Mouse (Mus musculus) ES-Bruce4 (cell line): ENCODE data around the gene B3glct. TPM values are rescaled to one million over a fixed set of nuclear protein-coding genes. Genes with fewer than 3 reads are reported as not detected.

ENCODE experiments used
- H3K27ac ChIP-seq: 2 replicates; pipeline ENCODE4 v1.5.1; 2012; ENCODE audit warnings: low read length, inconsistent platforms; ENCODE audit not compliant: insufficient read depth
- H3K27me3 ChIP-seq: 2 replicates; pipeline ENCODE4 v1.6.1; 2012; ENCODE audit warnings: mild to moderate bottlenecking, low read length, inconsistent platforms; ENCODE audit not compliant: control insufficient read depth, poor library complexity, insufficient read depth, severe bottlenecking
- H3K36me3 ChIP-seq: 2 replicates; pipeline ENCODE4 v1.6.1; 2012; ENCODE audit warnings: inconsistent platforms, mild to moderate bottlenecking, low read length, moderate library complexity; ENCODE audit not compliant: control insufficient read depth, poor library complexity, insufficient read depth, severe bottlenecking
- H3K4me1 ChIP-seq: one replicate; pipeline ENCODE4 v1.8.1; 2011; ENCODE audit warnings: low read length; ENCODE audit not compliant: control insufficient read depth, insufficient read depth
- H3K4me3 ChIP-seq: 2 replicates; pipeline ENCODE4 v1.5.1; 2011; ENCODE audit warnings: low read depth, mild to moderate bottlenecking, low read length
- H3K9ac ChIP-seq: 2 replicates; pipeline ENCODE4 v1.6.1; 2012; ENCODE audit warnings: low read depth, mild to moderate bottlenecking, inconsistent platforms; ENCODE audit not compliant: poor library complexity, severe bottlenecking
- H3K9me3 ChIP-seq: replicated peaks from 2 replicates; pipeline ENCODE4 v1.6.1; 2012; ENCODE audit warnings: mild to moderate bottlenecking, low read length, inconsistent platforms; ENCODE audit not compliant: control insufficient read depth, poor library complexity, insufficient read depth, severe bottlenecking
- CTCF ChIP-seq: IDR thresholded peaks from one replicate; pipeline ENCODE4 v1.8.1; 2011; ENCODE audit warnings: low read depth, low read length
- EP300 ChIP-seq: IDR thresholded peaks from 2 replicates; pipeline ENCODE4 v1.6.1; 2011; ENCODE audit warnings: low read depth, low read length; ENCODE audit not compliant: insufficient read depth
- POLR2A ChIP-seq: IDR thresholded peaks from one replicate; pipeline ENCODE4 v1.8.1; 2011; ENCODE audit warnings: low read length; ENCODE audit not compliant: insufficient read depth
- polyA plus RNA-seq: library from polyadenylated mRNA; stranded (reverse); fragments of >200 nt; gene quantifications from 2 replicates; pipeline ENCODE4 v1.2.4, GENCODE M21; 2011; ENCODE audit warnings: low read depth; ENCODE audit not compliant: missing spikeins, insufficient read depth, insufficient read length

B3glct gene
- polyA plus RNA-seq, 1 experiment: 18.5 TPM

DNA sequence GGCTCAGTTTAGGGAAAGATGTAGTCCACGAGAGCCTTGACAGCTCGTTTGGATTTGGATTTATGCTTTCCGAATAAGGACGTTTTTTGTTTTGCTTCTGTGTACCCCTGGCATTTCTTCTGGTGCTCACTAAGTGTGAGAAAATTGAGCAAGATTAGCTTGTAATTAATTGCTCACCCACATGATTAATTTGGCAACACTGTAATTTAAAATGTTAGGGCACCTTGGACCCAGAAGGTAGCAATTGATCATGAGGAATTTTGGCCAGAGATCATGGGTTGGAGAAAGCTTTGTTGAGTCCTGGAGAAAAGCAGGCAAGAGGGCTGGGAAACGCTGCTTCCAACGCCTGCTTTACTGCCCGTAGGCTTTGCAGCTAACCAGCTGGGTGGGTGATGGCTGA, 1.9 kb downstream of the B3glct start:
- Histone ChIP-seq H3K4me3 (no peak overlapping the region), H3K9me3 (no peaks in the 10 kb centered on the region), H3K27me3 (no peaks in the 10 kb centered on the region), H3K4me1 (no peaks in the 10 kb centered on the region), H3K36me3 (no peaks in the 10 kb centered on the region), H3K9ac (peak overlapping the region; percentile 75; the same call in 1 of the 2 replicates), H3K27ac (no peak overlapping the region)
- TF ChIP-seq CTCF (no peak), POLR2A (no peak), EP300 (no peak)

- Histone ChIP-seq H3K27ac (no peak overlapping the region), H3K4me3 (no peak overlapping the region), H3K9ac (no peak overlapping the region), H3K9me3 (no peaks in the 10 kb centered on the region), H3K4me1 (no peaks in the 10 kb centered on the region), H3K27me3 (no peaks in the 10 kb centered on the region), H3K36me3 (no peaks in the 10 kb centered on the region)
- TF ChIP-seq POLR2A (no peak), CTCF (no peak), EP300 (no peak)
Observed at GRCm38 (mm10) chr5:149680946-149681345, 2.9 kb downstream of the B3glct start.

DNA sequence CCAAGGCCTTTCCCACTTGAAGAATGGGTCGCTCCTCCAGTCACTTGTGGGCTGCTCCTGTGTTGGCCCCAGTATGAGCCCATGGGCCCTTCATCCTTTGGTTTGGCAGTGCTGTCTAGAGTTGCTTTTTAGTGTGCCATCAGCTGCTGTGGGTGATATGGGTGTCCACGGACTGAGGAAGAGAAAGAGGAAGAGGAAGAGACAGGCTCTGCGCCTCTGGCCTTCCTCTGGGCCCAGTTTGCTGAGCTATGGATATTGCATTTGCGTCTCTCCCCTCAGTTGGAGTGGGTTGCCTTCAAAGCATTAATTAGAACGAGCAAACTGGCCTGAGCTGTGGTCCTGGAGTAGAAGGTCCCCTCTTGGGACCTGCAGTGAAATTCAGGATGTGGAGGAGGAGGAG, 11.8 kb downstream of the B3glct start:
- Histone ChIP-seq H3K4me1 (no peaks in the 10 kb centered on the region), H3K27ac (no peak overlapping the region), H3K9ac (no peak overlapping the region), H3K27me3 (no peaks in the 10 kb centered on the region), H3K36me3 (no peaks in the 10 kb centered on the region), H3K9me3 (no peaks in the 10 kb centered on the region), H3K4me3 (no peak overlapping the region)
- TF ChIP-seq CTCF (no peak), POLR2A (no peak), EP300 (no peak)

DNA sequence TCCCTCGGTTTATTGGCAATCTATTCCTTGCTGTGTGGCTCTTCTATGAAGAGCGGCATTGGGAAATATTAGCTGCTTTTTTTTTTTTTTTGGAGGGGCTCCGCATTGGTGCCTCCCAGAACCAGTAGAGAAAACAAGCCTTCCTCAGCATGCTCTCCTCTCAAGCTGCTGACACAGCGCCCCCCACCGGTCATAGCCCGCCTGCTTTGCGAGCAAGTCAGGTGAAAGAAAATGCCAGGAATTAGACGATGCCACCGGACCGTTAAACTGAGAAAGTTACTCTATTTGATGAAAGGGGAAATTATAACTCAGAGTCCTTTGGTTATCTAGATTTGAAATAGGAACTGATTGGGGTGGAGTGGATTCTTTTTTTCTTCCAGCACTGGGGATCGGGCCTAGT, 14.5 kb downstream of the B3glct start:
- no peaks in the 10 kb centered on the region for H3K9me3 ChIP-seq
- H3K36me3 ChIP-seq: no peaks in the 10 kb centered on the region
- H3K27me3 ChIP-seq: no peaks in the 10 kb centered on the region
- no peaks in the 10 kb centered on the region for H3K4me1 ChIP-seq
- no peak for TF ChIP-seq EP300
- peak; percentile 81 for TF ChIP-seq CTCF
- TF ChIP-seq POLR2A: no peak
- H3K4me3 ChIP-seq: no peak overlapping the region
- H3K9ac ChIP-seq: no peak overlapping the region
- H3K27ac ChIP-seq: no peak overlapping the region

DNA sequence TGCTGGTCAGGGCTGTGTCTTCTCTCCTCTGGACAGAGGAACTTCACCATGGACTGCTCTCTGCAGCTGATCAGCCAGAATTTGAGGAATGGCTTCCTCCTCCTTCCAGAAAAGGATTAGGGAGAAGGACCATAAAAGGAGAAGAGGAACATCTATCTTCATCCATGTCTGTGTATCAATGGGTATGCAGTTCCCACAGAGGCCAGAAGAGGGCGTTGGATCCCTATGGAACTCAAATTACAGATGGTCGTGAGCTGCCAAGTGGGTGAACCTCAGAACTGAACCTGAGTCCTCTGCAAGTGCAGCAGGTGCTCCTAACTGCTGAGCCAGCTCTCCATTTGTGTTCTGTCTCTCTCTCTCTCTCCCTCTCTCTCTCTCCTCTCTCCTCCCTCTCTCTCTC, 15.2 kb downstream of the B3glct start:
- no peak overlapping the region for H3K4me3 ChIP-seq
- no peaks in the 10 kb centered on the region for H3K4me1 ChIP-seq
- H3K9me3 ChIP-seq: no peaks in the 10 kb centered on the region
- H3K9ac ChIP-seq: no peak overlapping the region
- no peak overlapping the region for H3K27ac ChIP-seq
- no peaks in the 10 kb centered on the region for H3K36me3 ChIP-seq
- H3K27me3 ChIP-seq: no peaks in the 10 kb centered on the region
- TF ChIP-seq POLR2A: no peak
- TF ChIP-seq CTCF: peak; percentile 32

DNA sequence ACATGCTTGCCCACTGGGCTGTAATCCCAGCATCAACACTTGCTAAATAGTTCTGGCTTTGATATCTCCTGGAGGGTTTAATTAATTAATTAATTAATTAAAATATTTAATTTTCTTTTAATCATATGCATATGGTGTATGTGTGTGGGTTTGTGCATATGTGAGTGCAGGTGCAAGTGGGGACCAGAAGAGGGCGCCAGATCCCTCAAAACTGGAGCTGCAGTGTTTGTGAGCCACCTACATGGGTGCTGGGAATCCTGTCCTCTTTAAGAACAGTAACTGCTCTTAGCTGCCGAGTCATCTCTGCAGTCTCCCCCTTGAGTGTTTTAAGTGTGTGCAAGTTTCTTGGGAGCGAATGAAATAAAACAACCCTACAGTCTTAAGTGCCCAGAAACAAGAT, 15.9 kb downstream of the B3glct start:
- Histone ChIP-seq H3K9me3 (no peaks in the 10 kb centered on the region), H3K4me1 (no peaks in the 10 kb centered on the region)
- no peak for TF ChIP-seq POLR2A
- TF ChIP-seq EP300: no peak
- TF ChIP-seq CTCF: peak; percentile 19

More for the DNA sequence above, 15.9 kb downstream of the B3glct start:
- no peak overlapping the region for H3K4me3 ChIP-seq
- no peak overlapping the region for H3K27ac ChIP-seq
- H3K36me3 ChIP-seq: no peaks in the 10 kb centered on the region
- no peaks in the 10 kb centered on the region for H3K27me3 ChIP-seq
- no peak overlapping the region for H3K9ac ChIP-seq
